Mouse (Mus musculus): ENCODE data around the gene Mybph. TPM values are rescaled to one million over a fixed set of nuclear protein-coding genes. Genes with fewer than 3 reads are reported as not detected.

The Mybph gene
- polyA plus RNA-seq, 1 experiment from 2014 or later, result 0.27 TPM

DNA sequence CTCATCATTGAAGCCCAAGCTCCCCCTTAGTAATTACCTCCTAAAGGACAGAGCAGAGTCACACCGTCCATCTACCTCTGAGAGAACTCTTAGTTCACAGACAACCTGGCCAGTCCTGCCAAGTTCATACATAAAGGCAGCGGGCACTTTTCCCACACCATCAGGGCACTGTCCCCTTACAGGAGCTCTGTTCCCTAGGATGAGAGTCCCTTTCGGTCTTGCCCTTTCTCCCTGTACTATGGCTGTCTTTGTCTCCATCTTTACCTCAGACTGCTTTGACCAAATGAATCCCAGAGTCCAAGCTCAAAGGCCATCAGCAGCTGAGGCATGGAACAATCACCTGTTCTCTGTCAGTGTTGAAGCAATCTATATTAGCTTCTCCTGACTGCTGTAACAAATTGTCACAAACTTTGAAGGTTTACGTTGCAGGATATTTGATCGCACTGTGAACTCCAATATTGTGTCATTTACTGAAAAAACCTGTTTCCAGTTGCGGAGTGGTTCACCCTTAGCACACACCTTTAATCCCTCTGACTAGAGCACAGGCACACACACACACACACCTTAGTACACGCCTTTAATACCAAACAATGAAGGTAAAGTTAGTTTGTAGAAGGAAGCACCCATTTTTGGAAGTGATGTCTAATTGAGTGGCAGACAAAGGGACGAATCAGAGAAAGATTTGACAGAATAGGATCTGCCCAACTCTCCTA is 24.1 kb upstream of the Mybph start:
- 90% methylated on average over 8 of the region's 8 CpGs for WGBS
- Histone ChIP-seq H3K9me3 (ENCODE audit: control insufficient read depth, low read length) (no peaks in the 10 kb centered on the region), H3K27ac (ENCODE audit: low read depth, low read length) (no peak overlapping the region), H3K27me3 (ENCODE audit: control insufficient read depth, insufficient read depth, low read length) (no peaks in the 10 kb centered on the region), H3K9ac (ENCODE audit: low read depth, low read length) (no peak overlapping the region), H3K36me3 (ENCODE audit: control insufficient read depth, insufficient read depth, low read length) (no peaks in the 10 kb centered on the region), H3K4me1 (ENCODE audit: control insufficient read depth, insufficient read depth, low read length) (no peaks in the 10 kb centered on the region), H3K4me3 (ENCODE audit: low read length) (no peak overlapping the region), H3K4me2 (replicated peaks; ENCODE audit: low read depth, low read length) (no peak overlapping the region)
- ATAC-seq (ENCODE audit: low FRiP score, low TSS enrichment), result no peak

DNA sequence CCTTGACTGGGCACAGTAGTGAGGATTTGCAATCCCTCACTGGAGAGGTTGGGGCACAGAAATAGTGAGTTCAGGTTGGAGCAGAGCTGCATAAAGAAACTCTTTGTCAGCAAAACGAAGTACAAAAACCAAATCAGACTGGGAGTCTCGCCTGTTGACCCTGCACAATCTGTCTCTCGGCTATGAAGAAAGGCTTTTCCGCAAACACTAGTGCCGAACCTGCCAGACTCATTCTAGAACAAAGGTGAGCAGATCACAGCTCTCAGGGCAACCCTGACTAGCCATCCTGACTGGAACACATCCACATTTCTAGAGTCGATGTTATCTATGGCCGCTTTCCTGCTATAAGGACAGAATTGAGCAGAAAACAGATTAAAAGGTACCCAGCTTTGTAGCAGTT is 20.2 kb upstream of the Mybph start:
- Histone ChIP-seq H3K9ac (ENCODE audit: low read depth, low read length) (no peak overlapping the region), H3K27me3 (ENCODE audit: control insufficient read depth, insufficient read depth, low read length) (no peaks in the 10 kb centered on the region), H3K36me3 (ENCODE audit: control insufficient read depth, insufficient read depth, low read length) (no peaks in the 10 kb centered on the region), H3K27ac (ENCODE audit: low read depth, low read length) (no peak overlapping the region), H3K4me2 (replicated peaks; ENCODE audit: low read depth, low read length) (no peak overlapping the region), H3K4me3 (ENCODE audit: low read length) (no peak overlapping the region), H3K4me1 (ENCODE audit: control insufficient read depth, insufficient read depth, low read length) (no peaks in the 10 kb centered on the region), H3K9me3 (ENCODE audit: control insufficient read depth, low read length) (no peaks in the 10 kb centered on the region)
- no peak for ATAC-seq (ENCODE audit: low FRiP score, low TSS enrichment)
- 61% methylated on average over 7 of the region's 7 CpGs for WGBS

DNA sequence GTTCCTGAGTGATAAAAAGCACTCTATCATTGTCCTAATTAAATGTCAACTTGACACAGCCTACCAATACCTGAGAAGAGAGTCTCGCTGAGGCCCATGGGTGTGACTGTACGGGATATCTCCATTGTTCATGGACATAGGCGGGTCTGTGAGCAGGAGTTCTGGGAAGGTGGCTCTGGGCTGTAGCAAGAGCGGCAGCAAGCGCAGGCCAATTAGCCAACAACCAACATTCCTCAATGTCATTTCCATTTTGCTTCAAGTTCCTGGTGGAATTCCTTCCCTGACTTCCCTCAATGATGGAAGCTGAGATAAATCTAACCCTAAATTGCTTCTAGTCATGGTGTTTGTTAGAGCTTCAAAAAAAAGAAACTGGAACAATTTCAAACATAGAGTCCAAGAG is 15.3 kb upstream of the Mybph start:
- Histone ChIP-seq H3K4me2 (replicated peaks; ENCODE audit: low read depth, low read length) (no peak overlapping the region), H3K9ac (ENCODE audit: low read depth, low read length) (no peak overlapping the region), H3K27me3 (ENCODE audit: control insufficient read depth, insufficient read depth, low read length) (no peaks in the 10 kb centered on the region), H3K4me3 (ENCODE audit: low read length) (no peak overlapping the region), H3K4me1 (ENCODE audit: control insufficient read depth, insufficient read depth, low read length) (no peaks in the 10 kb centered on the region), H3K27ac (ENCODE audit: low read depth, low read length) (no peak overlapping the region), H3K9me3 (ENCODE audit: control insufficient read depth, low read length) (no peaks in the 10 kb centered on the region), H3K36me3 (ENCODE audit: control insufficient read depth, insufficient read depth, low read length) (no peaks in the 10 kb centered on the region)
- ATAC-seq (ENCODE audit: low FRiP score, low TSS enrichment), result no peak
- 83% methylated on average over 5 of the region's 5 CpGs for WGBS

DNA sequence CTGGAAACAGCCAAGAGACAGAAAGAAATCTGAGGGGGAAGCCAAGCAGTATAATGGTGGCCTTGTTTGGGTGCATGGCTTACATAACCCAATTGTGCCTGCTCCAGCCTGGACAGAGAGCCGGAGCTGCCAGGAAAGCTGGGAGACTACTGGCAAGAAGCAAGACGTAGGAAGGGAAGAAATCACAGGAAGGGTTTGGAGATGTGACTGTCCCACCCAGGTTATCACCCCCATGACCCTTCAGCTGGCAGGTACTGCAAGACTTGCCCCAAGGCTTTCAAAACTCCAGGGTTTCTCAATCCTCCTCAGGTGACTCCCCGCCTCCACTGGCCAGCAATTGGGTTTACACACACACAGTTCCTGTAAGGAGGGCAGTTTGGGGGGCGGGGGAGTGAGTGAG is 11.2 kb upstream of the Mybph start, which contains the start of gene Chil1:
Gene Chil1, plus strand, starts transcription at position 152 of the 400 bp plus-strand sequence.
- 58% methylated on average over 4 of the region's 4 CpGs for WGBS
- no peaks in the 10 kb centered on the region for H3K9me3 ChIP-seq (ENCODE audit: control insufficient read depth, low read length)
- H3K36me3 ChIP-seq (ENCODE audit: control insufficient read depth, insufficient read depth, low read length), result no peaks in the 10 kb centered on the region
- no peak within 1 kb of the TSS for H3K4me3 ChIP-seq (ENCODE audit: low read length)
- 0 out of 2 replicates have a peak, but pooled peaks have one; percentile 24 for ATAC-seq (ENCODE audit: low FRiP score, low TSS enrichment)
- no peaks in the 10 kb centered on the region for H3K27me3 ChIP-seq (ENCODE audit: control insufficient read depth, insufficient read depth, low read length)
- no peak within 1 kb of the TSS for H3K27ac ChIP-seq (ENCODE audit: low read depth, low read length)
- no peaks in the 10 kb centered on the region for H3K4me1 ChIP-seq (ENCODE audit: control insufficient read depth, insufficient read depth, low read length)
- H3K4me2 ChIP-seq (replicated peaks; ENCODE audit: low read depth, low read length), result no peak within 1 kb of the TSS
- H3K9ac ChIP-seq (ENCODE audit: low read depth, low read length), result no peak within 1 kb of the TSS

DNA sequence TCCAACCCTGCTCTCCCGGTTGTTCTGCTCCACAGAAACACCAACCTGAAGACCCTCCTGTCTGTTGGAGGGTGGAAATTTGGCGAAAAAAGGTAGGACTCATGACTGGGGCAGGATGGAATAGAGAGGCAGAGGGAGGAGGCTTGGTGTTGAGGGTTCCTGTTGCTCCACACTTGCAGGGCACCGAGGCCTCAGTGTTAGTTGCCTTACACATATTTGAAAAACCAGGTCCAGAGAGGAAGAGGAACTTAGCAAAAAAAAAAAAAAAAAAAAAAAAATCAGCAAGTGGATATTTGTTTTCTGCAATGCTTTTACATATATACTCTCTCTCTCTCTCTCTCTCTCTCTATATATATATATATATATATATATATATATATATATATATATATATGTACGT is 9.2 kb upstream of the Mybph start:
- WGBS, result 91% methylated on average over 4 of the region's 4 CpGs
- H3K36me3 ChIP-seq (ENCODE audit: control insufficient read depth, insufficient read depth, low read length), result no peaks in the 10 kb centered on the region
- no peak overlapping the region for H3K9ac ChIP-seq (ENCODE audit: low read depth, low read length)
- H3K27ac ChIP-seq (ENCODE audit: low read depth, low read length), result no peak overlapping the region
- ATAC-seq (ENCODE audit: low FRiP score, low TSS enrichment), result no peak
- H3K4me1 ChIP-seq (ENCODE audit: control insufficient read depth, insufficient read depth, low read length), result no peaks in the 10 kb centered on the region
- H3K27me3 ChIP-seq (ENCODE audit: control insufficient read depth, insufficient read depth, low read length), result no peaks in the 10 kb centered on the region
- H3K9me3 ChIP-seq (ENCODE audit: control insufficient read depth, low read length), result no peaks in the 10 kb centered on the region
- H3K4me3 ChIP-seq (ENCODE audit: low read length), result no peak overlapping the region
- no peak overlapping the region for H3K4me2 ChIP-seq (replicated peaks; ENCODE audit: low read depth, low read length)

DNA sequence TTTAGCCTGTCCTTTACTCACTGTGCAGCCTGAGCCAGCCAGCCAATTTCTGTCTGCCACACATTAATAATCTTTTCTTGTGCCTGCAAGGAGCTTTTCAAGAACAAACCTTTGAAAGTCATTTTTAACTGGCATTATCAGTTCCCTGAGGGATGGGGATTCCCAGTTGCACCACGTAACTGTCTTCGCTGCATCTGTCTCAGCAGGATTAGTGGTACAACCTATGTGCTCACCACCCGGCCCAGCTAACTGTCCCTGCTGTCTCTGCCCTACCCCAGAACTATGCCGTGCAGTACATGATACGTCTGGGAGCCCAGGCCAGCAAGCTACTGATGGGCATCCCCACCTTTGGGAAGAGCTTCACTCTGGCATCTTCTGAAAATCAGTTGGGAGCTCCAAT is 5.0 kb upstream of the Mybph start:
- Histone ChIP-seq H3K4me3 (ENCODE audit: low read length) (no peak overlapping the region), H3K4me2 (replicated peaks; ENCODE audit: low read depth, low read length) (no peak overlapping the region), H3K36me3 (ENCODE audit: control insufficient read depth, insufficient read depth, low read length) (no peaks in the 10 kb centered on the region), H3K9ac (ENCODE audit: low read depth, low read length) (no peak overlapping the region), H3K27me3 (ENCODE audit: control insufficient read depth, insufficient read depth, low read length) (no peaks in the 10 kb centered on the region; the same call in 1 of the 2 replicates), H3K9me3 (ENCODE audit: control insufficient read depth, low read length) (no peaks in the 10 kb centered on the region), H3K4me1 (ENCODE audit: control insufficient read depth, insufficient read depth, low read length) (peaks cover 4% of the 10 kb centered on the region), H3K27ac (ENCODE audit: low read depth, low read length) (no peak overlapping the region)
- ATAC-seq (ENCODE audit: low FRiP score, low TSS enrichment), result no peak
- 85% methylated on average over 5 of the region's 5 CpGs for WGBS

DNA sequence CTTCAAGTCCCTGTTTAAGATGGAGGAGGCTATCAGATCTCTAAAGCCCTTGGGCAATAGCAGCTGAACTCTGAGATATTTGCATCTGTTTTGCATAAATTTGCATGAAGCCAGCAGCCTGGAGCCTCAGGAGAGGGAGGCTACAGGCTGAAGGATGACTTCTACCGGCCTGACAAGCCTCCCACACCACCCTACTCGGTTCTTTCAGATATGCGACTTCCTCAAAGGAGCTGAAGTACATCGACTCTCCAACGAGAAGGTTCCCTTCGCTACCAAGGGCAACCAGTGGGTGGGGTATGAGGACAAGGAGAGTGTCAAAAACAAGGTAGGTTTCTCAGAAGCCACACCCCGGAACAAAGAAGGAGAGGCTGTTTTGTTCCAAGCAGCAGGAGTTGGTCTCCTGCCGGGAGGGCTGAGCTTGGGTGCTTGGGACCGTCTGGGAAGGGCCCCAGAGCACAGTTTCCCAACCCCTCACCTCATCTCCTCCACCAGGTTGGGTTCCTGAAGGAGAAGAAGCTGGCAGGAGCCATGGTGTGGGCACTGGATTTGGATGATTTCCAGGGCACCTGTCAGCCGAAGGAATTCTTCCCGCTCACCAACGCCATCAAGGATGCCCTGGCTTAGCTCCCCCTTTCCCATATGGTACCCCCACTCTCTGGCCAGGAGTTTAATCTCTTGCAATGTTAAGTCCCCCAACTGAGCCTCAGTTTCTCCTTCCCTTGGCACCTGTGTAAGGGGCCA is 4.1 kb upstream of the Mybph start:
- Histone ChIP-seq H3K36me3 (ENCODE audit: control insufficient read depth, insufficient read depth, low read length) (no peaks in the 10 kb centered on the region), H3K27me3 (ENCODE audit: control insufficient read depth, insufficient read depth, low read length) (no peaks in the 10 kb centered on the region; the same call in 1 of the 2 replicates), H3K27ac (ENCODE audit: low read depth, low read length) (no peak overlapping the region), H3K9ac (ENCODE audit: low read depth, low read length) (no peak overlapping the region), H3K4me1 (ENCODE audit: control insufficient read depth, insufficient read depth, low read length) (peaks cover 13% of the 10 kb centered on the region), H3K9me3 (ENCODE audit: control insufficient read depth, low read length) (no peaks in the 10 kb centered on the region), H3K4me2 (replicated peaks; ENCODE audit: low read depth, low read length) (no peak overlapping the region), H3K4me3 (ENCODE audit: low read length) (no peak overlapping the region)
- no peak for ATAC-seq (ENCODE audit: low FRiP score, low TSS enrichment)
- 33% methylated on average over 12 of the region's 12 CpGs for WGBS

DNA sequence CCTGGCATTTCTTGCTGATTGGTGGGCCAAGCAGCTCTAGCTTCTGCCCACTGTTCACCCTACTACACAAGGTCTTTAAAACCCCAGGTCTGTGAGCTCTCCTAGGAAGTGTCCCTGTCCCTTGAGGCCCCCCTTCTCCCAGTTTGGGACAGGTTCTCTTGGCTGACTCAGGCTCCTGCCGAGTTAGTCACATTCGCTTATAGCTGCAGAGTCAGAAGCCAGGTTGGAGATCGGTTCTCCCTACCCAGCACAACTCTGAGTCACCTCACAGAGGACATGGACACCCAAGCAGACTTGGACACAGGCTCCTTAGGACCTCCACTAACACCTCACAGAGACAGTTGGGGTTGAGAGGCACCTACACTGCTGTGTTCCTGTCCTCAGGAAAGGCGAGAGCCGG is 2.1 kb upstream of the Mybph start:
- Histone ChIP-seq H3K4me2 (replicated peaks; ENCODE audit: low read depth, low read length) (no peak overlapping the region), H3K4me3 (ENCODE audit: low read length) (no peak overlapping the region), H3K9ac (ENCODE audit: low read depth, low read length) (no peak overlapping the region), H3K4me1 (ENCODE audit: control insufficient read depth, insufficient read depth, low read length) (peaks cover 31% of the 10 kb centered on the region), H3K9me3 (ENCODE audit: control insufficient read depth, low read length) (no peaks in the 10 kb centered on the region), H3K36me3 (ENCODE audit: control insufficient read depth, insufficient read depth, low read length) (no peaks in the 10 kb centered on the region), H3K27ac (ENCODE audit: low read depth, low read length) (no peak overlapping the region), H3K27me3 (ENCODE audit: control insufficient read depth, insufficient read depth, low read length) (no peaks in the 10 kb centered on the region; the same call in 1 of the 2 replicates)
- ATAC-seq (ENCODE audit: low FRiP score, low TSS enrichment), result no peak
- 76% methylated on average over 5 of the region's 5 CpGs for WGBS

DNA sequence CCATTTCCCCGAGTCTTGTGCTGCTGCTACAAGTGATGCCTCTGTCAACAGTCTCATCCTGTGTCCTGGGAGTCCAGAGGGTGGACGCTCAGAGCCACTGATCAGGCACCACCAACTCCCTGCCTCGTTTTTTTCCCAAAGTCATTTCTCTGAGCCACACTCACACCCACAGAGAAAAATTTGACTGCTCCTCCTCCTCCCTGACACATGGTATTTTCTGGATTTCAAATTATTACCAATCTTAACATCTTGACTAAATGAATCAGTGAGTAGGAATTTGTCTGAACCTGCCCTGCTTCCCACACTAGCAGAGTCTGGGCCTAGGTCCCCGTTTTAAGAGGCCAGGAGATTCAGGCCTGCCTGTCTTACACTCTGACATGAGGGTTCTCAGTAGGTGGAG is 1.2 kb upstream of the Mybph start:
- Histone ChIP-seq H3K4me2 (replicated peaks; ENCODE audit: low read depth, low read length) (no peak overlapping the region), H3K4me3 (ENCODE audit: low read length) (no peak overlapping the region), H3K9me3 (ENCODE audit: control insufficient read depth, low read length) (no peaks in the 10 kb centered on the region), H3K9ac (ENCODE audit: low read depth, low read length) (no peak overlapping the region), H3K4me1 (ENCODE audit: control insufficient read depth, insufficient read depth, low read length) (peaks cover 32% of the 10 kb centered on the region), H3K27me3 (ENCODE audit: control insufficient read depth, insufficient read depth, low read length) (no peaks in the 10 kb centered on the region; the same call in 1 of the 2 replicates), H3K36me3 (ENCODE audit: control insufficient read depth, insufficient read depth, low read length) (no peaks in the 10 kb centered on the region), H3K27ac (ENCODE audit: low read depth, low read length) (no peak overlapping the region)
- no peak for ATAC-seq (ENCODE audit: low FRiP score, low TSS enrichment)
- 43% methylated on average over 4 of the region's 4 CpGs for WGBS
